Mouse (Mus musculus): ENCODE data around the gene Snx7.

Gene Snx7

GRCm38 (mm10) chr3:117868637-117869323, at the start of gene Snx7:
Gene Snx7, minus strand, starts transcription at chr3:117868936.
- ChIA-PET CTCF (no interaction called here), POLR2A (interaction anchor here in 1 of 4 experiments (1.3 kb wide), 1 partner anchor 9 kb away, joined by 3 read pairs; no protein-coding TSS in a partner anchor)

- ChIA-PET CTCF (no interaction called here), POLR2A (no interaction called here)
Measured at GRCm38 (mm10) chr3:117915420-117915819, 46.7 kb upstream of the Snx7 start.

GRCm38 (mm10) chr3:117893736-117894135, 25.0 kb upstream of the Snx7 start:
- ChIA-PET POLR2A (no interaction called here), CTCF (no interaction called here)

- POLR2A ChIA-PET: no interaction called here
- CTCF ChIA-PET: no interaction called here
Measured at GRCm38 (mm10) chr3:117875450-117875849, 6.7 kb upstream of the Snx7 start.

GRCm38 (mm10) chr3:117873209-117873863, 4.6 kb upstream of the Snx7 start:
- ChIA-PET CTCF (no interaction called here), POLR2A (no interaction called here)

- CTCF ChIA-PET: no interaction called here
- POLR2A ChIA-PET: interaction anchor here in 1 of 4 experiments (1.3 kb wide), 1 partner anchor 8 kb away, joined by 3 read pairs; no protein-coding TSS in a partner anchor
Measured at GRCm38 (mm10) chr3:117869324-117869715, 584 bp upstream of the Snx7 start.

- POLR2A ChIA-PET: interaction anchor here in 1 of 4 experiments (0.6 kb wide), 1 partner anchor 124 kb away, joined by 3 read pairs; no protein-coding TSS in a partner anchor
- CTCF ChIA-PET: no interaction called here
Measured at GRCm38 (mm10) chr3:117868091-117868490, 645 bp downstream of the Snx7 start.

GRCm38 (mm10) chr3:117866696-117867407, 1.9 kb downstream of the Snx7 start:
- ChIA-PET CTCF (no interaction called here), POLR2A (no interaction called here)

- ChIA-PET CTCF (no interaction called here), POLR2A (interaction anchor here in 1 of 4 experiments (0.6 kb wide), 1 partner anchor 11 kb away, joined by 5 read pairs; no protein-coding TSS in a partner anchor)
Measured at GRCm38 (mm10) chr3:117865621-117866020, 3.1 kb downstream of the Snx7 start.

- POLR2A ChIA-PET: no interaction called here
- CTCF ChIA-PET: no interaction called here
Measured at GRCm38 (mm10) chr3:117862951-117863350, 5.8 kb downstream of the Snx7 start.

- ChIA-PET POLR2A (interaction anchor here in 2 of 4 experiments (0.7 kb wide), 2 partner anchors 70 to 1519 kb away, joined by 3 to 7 read pairs; no protein-coding TSS in a partner anchor), CTCF (no interaction called here)
Measured at GRCm38 (mm10) chr3:117861977-117862434, 6.7 kb downstream of the Snx7 start.

- POLR2A ChIA-PET: no interaction called here
- CTCF ChIA-PET: no interaction called here
Measured at GRCm38 (mm10) chr3:117858996-117859395, 9.7 kb downstream of the Snx7 start.

- POLR2A ChIA-PET: no interaction called here
- CTCF ChIA-PET: no interaction called here
Measured at GRCm38 (mm10) chr3:117853729-117854128, 15.0 kb downstream of the Snx7 start.

- CTCF ChIA-PET: no interaction called here
- POLR2A ChIA-PET: no interaction called here
Measured at GRCm38 (mm10) chr3:117852054-117852361, 16.7 kb downstream of the Snx7 start.

GRCm38 (mm10) chr3:117851278-117852053, 17.3 kb downstream of the Snx7 start:
- CTCF ChIA-PET: no interaction called here
- POLR2A ChIA-PET: no interaction called here

- CTCF ChIA-PET: no interaction called here
- POLR2A ChIA-PET: interaction anchor here in 1 of 4 experiments (0.7 kb wide), 1 partner anchor 12 kb away, joined by 3 read pairs; no protein-coding TSS in a partner anchor
Measured at GRCm38 (mm10) chr3:117848866-117849265, 19.9 kb downstream of the Snx7 start.

- ChIA-PET CTCF (no interaction called here), POLR2A (interaction anchor here in 2 of 4 experiments (0.6 kb wide), 2 partner anchors 529 to 1309 kb away, joined by 3 to 5 read pairs; no protein-coding TSS in a partner anchor)
Measured at GRCm38 (mm10) chr3:117842658-117843057, 26.1 kb downstream of the Snx7 start.

GRCm38 (mm10) chr3:117839867-117840545, 28.7 kb downstream of the Snx7 start:
- POLR2A ChIA-PET: no interaction called here
- CTCF ChIA-PET: no interaction called here

GRCm38 (mm10) chr3:117838020-117838419, 30.7 kb downstream of the Snx7 start:
- ChIA-PET CTCF (no interaction called here), POLR2A (no interaction called here)

Data from embryonic stem cell, embryonic (primary cell).